8 mouse cellular contexts compared by ENCODE assay signal in the genomic region with DNA sequence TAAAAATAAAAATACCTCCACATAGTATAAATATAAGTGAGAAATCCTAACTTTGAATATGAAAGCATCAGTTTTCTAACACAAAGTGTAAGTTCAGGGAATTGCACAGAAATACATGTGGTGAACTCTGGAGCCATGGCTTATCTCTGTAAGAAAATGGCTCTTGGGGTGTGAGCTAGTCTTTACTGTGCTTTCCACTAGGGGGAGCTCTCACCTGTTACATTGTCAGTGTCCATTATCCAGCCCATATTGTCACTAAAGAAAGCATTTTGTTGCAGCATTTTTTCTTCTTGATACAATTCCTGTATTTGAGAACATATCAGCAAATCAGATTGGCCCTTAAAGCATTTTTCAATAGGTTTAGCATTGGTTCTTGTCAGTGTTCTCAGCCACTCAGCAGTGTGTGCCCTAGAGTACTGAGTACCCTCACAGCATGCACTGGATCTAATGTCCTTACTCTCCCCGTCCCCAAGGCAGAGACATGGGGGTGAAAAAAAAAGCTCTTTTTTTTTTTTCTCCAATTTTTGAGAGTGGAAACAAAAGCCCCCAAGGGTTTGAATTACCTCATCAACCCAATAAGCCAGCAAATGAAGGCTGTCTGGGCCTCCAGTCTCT. TPM values are rescaled to one million over a fixed set of nuclear protein-coding genes. Genes with fewer than 3 reads are reported as not detected.
DNase-seq lines count a peak whose midpoint lies in the region; ATAC-seq and TF ChIP-seq lines count a peak whose summit lies in the region.

No protein-coding gene starts in this region.

- 38% methylated on average over 1 of the region's 1 CpGs for WGBS in neural tube, embryonic 12.5 days
- WGBS in embryonic facial prominence, embryonic 11.5 days: 59% methylated on average over 1 of the region's 1 CpGs
- WGBS in hindbrain, embryonic 14.5 days: 48% methylated on average over 1 of the region's 1 CpGs
- WGBS in midbrain, embryonic 16.5 days: 32% methylated on average over 1 of the region's 1 CpGs

- H3K9ac ChIP-seq in neural tube, embryonic 12.5 days: no peak overlapping the region
- H3K9ac ChIP-seq in embryonic facial prominence, embryonic 11.5 days (replicated peaks; ENCODE audit: low read length): no peak overlapping the region
- H3K9ac ChIP-seq in hindbrain, embryonic 14.5 days: no peak overlapping the region
- H3K9ac ChIP-seq in midbrain, embryonic 16.5 days (ENCODE audit: low read depth, low read length): no peak overlapping the region

- intact Hi-C loops in left cerebral cortex, postnatal 25 days (cut with DNase I): no loop called here

- H3K4me2 ChIP-seq in neural tube, embryonic 12.5 days (replicated peaks): no peak overlapping the region
- H3K4me2 ChIP-seq in embryonic facial prominence, embryonic 11.5 days (ENCODE audit: low read depth, low read length): no peak overlapping the region
- no peak overlapping the region for H3K4me2 ChIP-seq in hindbrain, embryonic 14.5 days (replicated peaks)
- no peak overlapping the region for H3K4me2 ChIP-seq in midbrain, embryonic 16.5 days (ENCODE audit: low read length)

- in situ Hi-C loops in Patski (cut with MboI; ENCODE audit: low pct_unique_long_range_greater_than_20kb): no loop called here

- H3K36me3 ChIP-seq in neural tube, embryonic 12.5 days: peaks cover 15% of the 10 kb centered on the region
- H3K36me3 ChIP-seq in embryonic facial prominence, embryonic 11.5 days (replicated peaks; ENCODE audit: control insufficient read depth, insufficient read depth, low read depth, low read length): no peaks in the 10 kb centered on the region
- H3K36me3 ChIP-seq in hindbrain, embryonic 14.5 days (replicated peaks; ENCODE audit: control insufficient read depth, insufficient read depth): peaks cover 16% of the 10 kb centered on the region
- no peaks in the 10 kb centered on the region for H3K36me3 ChIP-seq in midbrain, embryonic 16.5 days (ENCODE audit: control insufficient read depth, insufficient read depth, low read length)

- H3K4me1 ChIP-seq in neural tube, embryonic 12.5 days: 0 out of 2 replicates have a peak, but pooled peaks cover 6% of the 10 kb centered on the region
- H3K4me1 ChIP-seq in embryonic facial prominence, embryonic 11.5 days (ENCODE audit: control insufficient read depth, insufficient read depth, low read length): no peaks in the 10 kb centered on the region
- 0 out of 2 replicates have a peak, but pooled peaks cover 3% of the 10 kb centered on the region for H3K4me1 ChIP-seq in hindbrain, embryonic 14.5 days (replicated peaks; ENCODE audit: control insufficient read depth, insufficient read depth, low read length)
- H3K4me1 ChIP-seq in midbrain, embryonic 16.5 days (ENCODE audit: control insufficient read depth, insufficient read depth, low read length): no peaks in the 10 kb centered on the region

- ATAC-seq in neural tube, embryonic 12.5 days (ENCODE audit: low FRiP score, low read depth): 0 out of 2 replicates have a peak, but pooled peaks have one; percentile 22
- ATAC-seq in Patski: peak; percentile 56
- no peak for ATAC-seq in embryonic facial prominence, embryonic 11.5 days (replicated peaks; ENCODE audit: insufficient number of reproducible peaks, low FRiP score, low TSS enrichment, low read depth)
- ATAC-seq in hindbrain, embryonic 14.5 days (ENCODE audit: low FRiP score): peak; percentile 70; the same call in 1 of the 2 replicates
- 0 out of 2 replicates have a peak, but pooled peaks have one; percentile 52 for ATAC-seq in midbrain, embryonic 16.5 days

- peak; percentile 84 for TF ChIP-seq CTCF in Patski (IDR thresholded peaks at IDR 0.05)

- no peak for DNase-seq in neural tube, embryonic 10.5 days (ENCODE audit: extremely low spot score, low spot score)
- DNase-seq in Patski (ENCODE audit: low read depth, low spot score): no peak
- DNase-seq in embryonic facial prominence, embryonic 11.5 days (ENCODE audit: low spot score): peak; percentile 88
- peak; percentile 91 for DNase-seq in hindbrain, embryonic 14.5 days (ENCODE audit: low spot score)
- peak; percentile 45 to 75 for DNase-seq in left cerebral cortex, postnatal 25 days (ENCODE audit: low spot score in 2 of 2)
- no peak for DNase-seq in urinary bladder, postnatal 10 days (ENCODE audit: low spot score)

- H3K4me3 ChIP-seq in neural tube, embryonic 12.5 days: no peak overlapping the region
- no peak overlapping the region for H3K4me3 ChIP-seq in embryonic facial prominence, embryonic 11.5 days (ENCODE audit: low read depth, low read length)
- H3K4me3 ChIP-seq in hindbrain, embryonic 14.5 days (replicated peaks; ENCODE audit: low read length): no peak overlapping the region
- H3K4me3 ChIP-seq in midbrain, embryonic 16.5 days (ENCODE audit: low read depth, low read length): no peak overlapping the region

- no peak overlapping the region for H3K27ac ChIP-seq in neural tube, embryonic 12.5 days
- no peak overlapping the region for H3K27ac ChIP-seq in embryonic facial prominence, embryonic 11.5 days (replicated peaks; ENCODE audit: low read depth, low read length)
- peak overlapping the region; percentile 38; the same call in 1 of the 2 replicates for H3K27ac ChIP-seq in hindbrain, embryonic 14.5 days
- peak overlapping the region; percentile 14; the same call in 1 of the 2 replicates for H3K27ac ChIP-seq in midbrain, embryonic 16.5 days (ENCODE audit: low read length)

- CTCF ChIA-PET in Patski (lab: Charles Lee): interaction anchor here (0.7 to 5.5 kb wide), 15 partner anchors 11 to 255 kb away, joined by 3 to 71 read pairs (median 4); no protein-coding TSS in a partner anchor

- H3K9me3 ChIP-seq in neural tube, embryonic 12.5 days: no peaks in the 10 kb centered on the region
- no peaks in the 10 kb centered on the region for H3K9me3 ChIP-seq in embryonic facial prominence, embryonic 11.5 days (replicated peaks; ENCODE audit: control insufficient read depth, low read length)
- no peaks in the 10 kb centered on the region for H3K9me3 ChIP-seq in hindbrain, embryonic 14.5 days (ENCODE audit: control insufficient read depth, low read length)
- H3K9me3 ChIP-seq in midbrain, embryonic 16.5 days (replicated peaks; ENCODE audit: control insufficient read depth, low read length, poor library complexity, severe bottlenecking): no peaks in the 10 kb centered on the region

- POLR2A ChIA-PET in Patski (lab: Charles Lee): interaction anchor here (0.5 to 13.2 kb wide), 5 partner anchors 28 to 150 kb away, joined by 3 to 274 read pairs (median 3); a partner anchor contains a TSS

- H3K27me3 ChIP-seq in neural tube, embryonic 12.5 days (replicated peaks): no peaks in the 10 kb centered on the region
- no peaks in the 10 kb centered on the region for H3K27me3 ChIP-seq in Patski
- H3K27me3 ChIP-seq in embryonic facial prominence, embryonic 11.5 days (ENCODE audit: control insufficient read depth, insufficient read depth, low read length): no peaks in the 10 kb centered on the region
- no peaks in the 10 kb centered on the region for H3K27me3 ChIP-seq in hindbrain, embryonic 14.5 days (ENCODE audit: control insufficient read depth, insufficient read depth, low read length)
- no peaks in the 10 kb centered on the region for H3K27me3 ChIP-seq in midbrain, embryonic 16.5 days (ENCODE audit: control insufficient read depth, insufficient read depth, low read depth, low read length)

RNA-seq across cellular contexts. Expression of a gene that starts 6.7 kb away (rescaled TPM):
- polyA plus RNA-seq in neural tube, embryonic 12.5 days (2016; fragmentation: Nextera tagmentation; extraction: Ambion mirVana): 47.2 and 53.9 TPM in 2 replicates
- polyA plus RNA-seq in Patski (2021): 33.9 TPM
- polyA plus RNA-seq in embryonic facial prominence, embryonic 11.5 days (2014; fragmentation: Nextera tagmentation; extraction: Ambion mirVana): 53.2 and 53.7 TPM in 2 replicates
- polyA plus RNA-seq in hindbrain, embryonic 14.5 days (2014; fragmentation: Nextera tagmentation; extraction: Ambion mirVana): 31.3 and 35.7 TPM in 2 replicates
- total RNA-seq in left cerebral cortex, postnatal 25 days (2021): 10 to 100 TPM; 31.4 to 33.9 TPM
- 36.0 and 39.4 TPM in 2 replicates for polyA plus RNA-seq in midbrain, embryonic 16.5 days (2015; fragmentation: Nextera tagmentation; extraction: Ambion mirVana)

RNA-seq across cellular contexts. Expression of a gene that starts 6.9 kb away (rescaled TPM):
- 177 and 194 TPM in 2 replicates for polyA plus RNA-seq in neural tube, embryonic 12.5 days (2016; fragmentation: Nextera tagmentation; extraction: Ambion mirVana)
- 113 TPM for polyA plus RNA-seq in Patski (2021)
- polyA plus RNA-seq in embryonic facial prominence, embryonic 11.5 days (2014; fragmentation: Nextera tagmentation; extraction: Ambion mirVana): 148 and 161 TPM in 2 replicates
- 142 and 184 TPM in 2 replicates for polyA plus RNA-seq in hindbrain, embryonic 14.5 days (2014; fragmentation: Nextera tagmentation; extraction: Ambion mirVana)
- total RNA-seq in left cerebral cortex, postnatal 25 days (2021): 10 to 100 TPM; 90.6 to 98.7 TPM
- polyA plus RNA-seq in midbrain, embryonic 16.5 days (2015; fragmentation: Nextera tagmentation; extraction: Ambion mirVana): 116 and 126 TPM in 2 replicates

Comparison
In these comparisons a context has a peak if more than half of its experiments do, and no peak if none do; other contexts are left out.
1. H3K27ac ChIP-seq: peak in hindbrain, embryonic 14.5 days (single experiment) and midbrain, embryonic 16.5 days (single experiment); none in neural tube, embryonic 12.5 days (single experiment) and embryonic facial prominence, embryonic 11.5 days (single experiment).
2. DNase-seq: peak in embryonic facial prominence, embryonic 11.5 days (single experiment), hindbrain, embryonic 14.5 days (single experiment) and left cerebral cortex, postnatal 25 days (2 of 2); none in neural tube, embryonic 10.5 days (single experiment), Patski (single experiment) and urinary bladder, postnatal 10 days (single experiment).